Mouse (Mus musculus) kidney, adult 2 months (tissue): ENCODE data around the gene Cbx8.

ENCODE experiments used
- CTCF ChIP-seq: fragments of 200-500 bp; conservative IDR thresholded peaks from 2 replicates; pipeline ENCODE4 v1.5.1; 2011; ENCODE audit warnings: low read depth, mild to moderate bottlenecking, control low read depth, low read length, moderate library complexity, mixed read lengths; ENCODE audit not compliant: insufficient read depth, insufficient read length
- POLR2A ChIP-seq: fragments of 200-500 bp; IDR thresholded peaks from one replicate; pipeline ENCODE4 v1.6.1; 2011; ENCODE audit warnings: low read depth, low read length, control low read depth

GRCm38 (mm10) chr11:118998540-118999265, 42.1 kb downstream of the Cbx8 start:
- no peak for TF ChIP-seq POLR2A
- peak; percentile 71 for TF ChIP-seq CTCF
